In the genomic region with DNA sequence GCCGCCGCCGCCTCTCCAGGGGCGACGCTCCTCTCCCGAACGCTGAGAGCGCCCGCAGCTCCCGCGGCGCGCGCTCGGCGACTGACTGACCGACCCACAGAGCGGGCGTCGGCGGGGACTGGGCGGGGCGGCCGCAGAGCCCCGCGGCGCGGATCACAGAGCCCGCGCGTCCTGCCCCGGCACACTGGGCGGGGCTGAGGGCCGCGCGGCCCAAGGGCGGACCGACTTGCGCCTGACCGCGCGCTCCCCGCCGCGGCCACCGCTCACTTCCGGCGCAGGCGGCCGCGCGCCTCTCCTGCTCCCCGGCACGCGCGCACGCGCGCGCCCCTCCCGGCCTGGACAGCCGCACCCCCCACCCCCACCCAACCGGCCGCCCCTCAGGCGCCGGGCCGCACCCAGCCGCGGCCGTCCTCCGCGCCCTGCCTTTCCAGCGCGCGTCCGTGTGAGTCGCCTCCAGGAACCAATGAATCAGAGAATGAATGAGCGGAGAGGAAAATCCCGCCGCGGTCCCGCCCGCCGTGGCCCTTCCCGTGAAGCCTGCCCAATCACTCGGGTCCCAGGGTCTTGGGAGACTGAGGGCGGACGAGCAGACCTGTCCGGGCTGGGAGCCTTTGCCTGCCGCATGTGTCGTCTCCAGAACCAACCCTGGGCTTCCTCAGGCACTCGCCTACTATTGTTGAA, we compare ENCODE assay signal across 8 mouse cellular contexts. TPM values are rescaled to one million over a fixed set of nuclear protein-coding genes. Genes with fewer than 3 reads are reported as not detected.
DNase-seq lines count a peak whose midpoint lies in the region; ATAC-seq and TF ChIP-seq lines count a peak whose summit lies in the region.

A gene (minus strand): TSS at position 474 of the 681 bp plus-strand sequence.

- no peak for TF ChIP-seq EP300 in lung, postnatal 0 days (IDR thresholded peaks at IDR 0.05)

- TF ChIP-seq CTCF in lung, postnatal 0 days (IDR thresholded peaks at IDR 0.05) = no peak

- peak within 1 kb of the TSS; percentile 96 for H3K4me3 ChIP-seq in hindbrain, embryonic 12.5 days
- H3K4me3 ChIP-seq in lung, postnatal 0 days (ENCODE audit: low read depth, low read length) = peak within 1 kb of the TSS; percentile 98

- peaks cover 10% of the 10 kb centered on the region for H3K4me1 ChIP-seq in hindbrain, embryonic 12.5 days
- H3K4me1 ChIP-seq in lung, postnatal 0 days (ENCODE audit: insufficient read depth, low read depth, low read length) = no peaks in the 10 kb centered on the region

- peak within 1 kb of the TSS; percentile 76 for H3K4me2 ChIP-seq in hindbrain, embryonic 12.5 days (replicated peaks)
- peak within 1 kb of the TSS; percentile 80 for H3K4me2 ChIP-seq in lung, postnatal 0 days (replicated peaks; ENCODE audit: low read depth, low read length)

- whole genome bisulfite sequencing in hindbrain, embryonic 12.5 days = 0% methylated on average over 63 of the region's 92 CpGs
- under 1% methylated on average over 45 of the region's 92 CpGs for WGBS in lung, postnatal 0 days

- H3K36me3 ChIP-seq in hindbrain, embryonic 12.5 days = peaks cover 4% of the 10 kb centered on the region; the same call in 1 of the 2 replicates
- no peaks in the 10 kb centered on the region for H3K36me3 ChIP-seq in lung, postnatal 0 days (ENCODE audit: insufficient read depth, low read length)

- peak; percentile 90 for DNase-seq in MN1 (ENCODE audit: low spot score)
- peak; percentile 72 for DNase-seq in cerebellum, adult 8-10 months
- peak; percentile 65 to 79 for DNase-seq in frontal cortex, postnatal 10 days (ENCODE audit: low spot score in 2 of 2)
- peak; percentile 63 to 81 for DNase-seq in layer of hippocampus, postnatal 10 days (ENCODE audit: low spot score in 2 of 2)
- DNase-seq in lung, postnatal 0 days (ENCODE audit: low spot score) = peak; percentile 97
- DNase-seq in ovary, postnatal 36 days (ENCODE audit: low spot score) = peak; percentile 90
- peak; percentile 15 for DNase-seq in thymus, postnatal 25 days

- H3K27me3 ChIP-seq in hindbrain, embryonic 12.5 days = no peaks in the 10 kb centered on the region
- no peaks in the 10 kb centered on the region for H3K27me3 ChIP-seq in lung, postnatal 0 days (replicated peaks; ENCODE audit: insufficient read depth, low read length)

- ATAC-seq in hindbrain, embryonic 12.5 days (ENCODE audit: low FRiP score) = peak; percentile 98
- ATAC-seq in lung, postnatal 0 days = peak; percentile 98

- no peaks in the 10 kb centered on the region for H3K9me3 ChIP-seq in hindbrain, embryonic 12.5 days (replicated peaks)
- no peaks in the 10 kb centered on the region for H3K9me3 ChIP-seq in lung, postnatal 0 days (ENCODE audit: low read length)

- peak within 1 kb of the TSS; percentile 94 for H3K9ac ChIP-seq in hindbrain, embryonic 12.5 days
- peak within 1 kb of the TSS; percentile 60 for H3K9ac ChIP-seq in lung, postnatal 0 days (replicated peaks; ENCODE audit: low read depth)

- H3K27ac ChIP-seq in hindbrain, embryonic 12.5 days = peak within 1 kb of the TSS; percentile 98
- peak within 1 kb of the TSS; percentile 94 for H3K27ac ChIP-seq in lung, postnatal 0 days (ENCODE audit: low read length)

RNA-seq across cellular contexts. Expression of the gene that starts here (rescaled TPM):
- polyA plus RNA-seq in hindbrain, embryonic 12.5 days (2016; fragmentation: Nextera tagmentation; extraction: Ambion mirVana) = 27.8 and 29.1 TPM in 2 replicates
- 100 to 1,000 TPM in 1 of 2 experiments, 10 to 100 TPM in 1; 89.5 to 103 TPM for total RNA-seq in layer of hippocampus, postnatal 10 days (2021)
- 23.6 and 32.6 TPM in 2 replicates for polyA plus RNA-seq in lung, postnatal 0 days (2015; fragmentation: Nextera tagmentation; extraction: Ambion mirVana)

Comparison
In these comparisons a context has a peak if more than half of its experiments do, and no peak if none do; other contexts are left out.
1. Peak in every context shown above with its lines: DNase-seq, ATAC-seq, H3K4me3 ChIP-seq and H3K27ac ChIP-seq.
2. DNase-seq: peak in every context shown above with its lines; median percentile 97 in lung, postnatal 0 days; 90 in MN1; 90 in ovary, postnatal 36 days; 72 in cerebellum, adult 8-10 months; 72 in frontal cortex, postnatal 10 days; 72 in layer of hippocampus, postnatal 10 days; 15 in thymus, postnatal 25 days.